Mouse (Mus musculus) lung, postnatal 0 days (tissue): ENCODE data around the gene Macc1.

ENCODE experiments used
- CTCF ChIP-seq: IDR thresholded peaks from 2 replicates; pipeline ENCODE4 v1.5.1; 2016; ENCODE audit warnings: antibody characterized with exemption, mild to moderate bottlenecking
- EP300 ChIP-seq: IDR thresholded peaks from 2 replicates; pipeline ENCODE4 v1.6.1; 2016; ENCODE audit warnings: antibody characterized with exemption, mild to moderate bottlenecking, control low read depth

GRCm38 (mm10) chr12:119451232-119451631 is 137.2 kb downstream of the Macc1 start:
- TF ChIP-seq CTCF, result no peak
- no peak for TF ChIP-seq EP300
